Mouse (Mus musculus) ES-Bruce4 (cell line): Measurements from ENCODE around the gene Bpifc.

ENCODE experiments used
- CTCF ChIP-seq: IDR thresholded peaks from one replicate; pipeline ENCODE4 v1.8.1; 2011; ENCODE audit warnings: low read depth, low read length
- EP300 ChIP-seq: IDR thresholded peaks from 2 replicates; pipeline ENCODE4 v1.6.1; 2011; ENCODE audit warnings: low read depth, low read length; ENCODE audit not compliant: insufficient read depth

GRCm38 (mm10) chr10:86047786-86048185, 36.1 kb upstream of the Bpifc start:
- no peak for TF ChIP-seq CTCF
- TF ChIP-seq EP300: no peak
